Mouse (Mus musculus): ENCODE results near the gene Pigl. TPM values are rescaled to one million over a fixed set of nuclear protein-coding genes. Genes with fewer than 3 reads are reported as not detected.
"Not testable (repeated sequence)": the region's sequence is repeated elsewhere in the genome, so short reads cannot be mapped to it uniquely, and the experiment has no call there.

Pigl gene
- total RNA-seq (2014; fragmentation: Nextera tagmentation) (10.6 and 12.0 TPM in 2 replicates), total RNA-seq (2017) (2.0 and 3.2 TPM in 2 replicates)

- peak; percentile 51 for ATAC-seq (replicated peaks; ENCODE audit: low FRiP score, low TSS enrichment, poor library complexity, severe bottlenecking)
Observed at GRCm38 (mm10) chr11:62458276-62458724, at the start of gene Pigl, which contains the start of gene Ncor1. TSS of gene Pigl (plus strand) at chr11:62458460. TSS of gene Ncor1 (minus strand) at chr11:62458541.

GRCm38 (mm10) chr11:62408848-62409247, 49.4 kb upstream of the Pigl start:
- ATAC-seq (replicated peaks; ENCODE audit: low FRiP score, low TSS enrichment, poor library complexity, severe bottlenecking): no peak

DNA sequence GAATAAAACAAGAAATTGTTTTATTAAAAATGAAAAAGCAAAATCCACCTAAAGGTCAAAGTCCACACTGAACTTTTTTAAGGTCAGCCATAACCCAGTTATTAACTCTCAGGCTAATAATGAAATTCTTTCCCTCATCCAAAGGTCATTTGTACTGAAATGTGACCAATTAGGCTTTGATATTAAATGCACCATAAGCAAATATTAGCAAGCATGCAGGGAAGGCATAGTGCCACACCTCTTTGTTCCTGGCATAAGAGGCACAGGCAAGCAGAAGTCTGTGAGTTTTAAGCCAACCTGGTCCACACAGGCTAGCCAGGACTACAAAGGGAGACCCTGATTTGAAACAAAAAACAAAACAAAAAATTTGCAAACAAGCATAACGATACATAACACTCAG, 48.6 kb upstream of the Pigl start:
- ATAC-seq (replicated peaks; ENCODE audit: low FRiP score, low TSS enrichment, poor library complexity, severe bottlenecking): no peak

DNA sequence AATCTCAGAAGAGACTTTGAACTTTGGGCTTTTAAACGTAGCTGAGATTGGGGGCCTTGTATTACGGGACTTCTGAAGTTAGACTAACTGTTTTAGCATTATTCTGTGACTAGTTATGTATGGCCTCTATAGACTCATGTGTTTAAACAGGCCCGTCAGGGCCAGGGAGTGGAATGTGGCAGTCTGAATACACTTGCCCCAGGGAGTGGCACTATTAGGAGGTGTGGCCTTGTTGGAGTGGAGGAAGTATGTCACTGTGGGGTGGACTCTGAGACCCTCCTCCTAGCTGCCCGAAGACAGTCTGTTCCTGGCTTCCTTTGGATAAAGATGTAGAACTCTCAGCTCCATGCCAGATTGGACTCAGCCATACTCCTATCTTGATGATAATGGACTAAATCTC, 43.2 kb upstream of the Pigl start:
- ATAC-seq (replicated peaks; ENCODE audit: low FRiP score, low TSS enrichment, poor library complexity, severe bottlenecking): no peak

DNA sequence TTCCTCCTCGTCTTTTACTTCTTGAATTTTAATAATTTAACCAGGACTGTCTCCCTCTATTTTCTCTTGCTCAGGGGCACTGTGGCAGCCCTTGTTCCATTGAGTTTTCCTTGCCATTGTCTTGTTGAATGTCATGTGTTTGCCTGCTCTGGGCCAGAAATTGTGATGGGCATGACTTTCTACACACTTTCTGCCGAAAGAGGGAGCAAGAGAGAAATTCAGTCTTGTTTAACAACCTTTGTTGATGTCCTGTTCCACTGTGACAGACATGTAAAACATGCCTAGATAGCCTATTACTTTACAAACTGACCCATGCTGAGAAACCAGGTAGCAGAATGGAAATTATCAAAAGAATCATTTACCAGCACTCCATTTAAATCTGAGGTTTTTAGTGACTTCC, 33.7 kb upstream of the Pigl start:
- no peak for ATAC-seq (replicated peaks; ENCODE audit: low FRiP score, low TSS enrichment, poor library complexity, severe bottlenecking)

DNA sequence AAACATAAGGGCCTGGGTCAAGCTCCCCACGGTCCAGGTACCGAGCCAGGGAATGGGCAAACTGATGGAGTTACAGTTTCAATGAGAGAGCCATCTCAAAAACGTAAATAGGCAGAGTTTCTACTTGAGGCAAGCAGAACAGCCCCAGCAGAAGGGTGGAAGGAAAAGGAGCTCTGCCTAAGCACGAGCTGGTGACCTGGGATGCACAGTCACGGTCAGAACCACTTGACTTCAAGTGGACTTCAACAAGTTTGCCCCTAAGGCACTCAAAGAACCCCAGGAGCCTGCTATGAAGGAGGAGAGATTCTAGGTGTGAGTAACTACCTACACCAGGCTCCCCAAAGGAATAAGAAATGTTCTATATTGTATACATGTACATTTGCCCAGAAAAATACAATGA, 32.0 kb upstream of the Pigl start:
- ATAC-seq (replicated peaks; ENCODE audit: low FRiP score, low TSS enrichment, poor library complexity, severe bottlenecking): no peak

DNA sequence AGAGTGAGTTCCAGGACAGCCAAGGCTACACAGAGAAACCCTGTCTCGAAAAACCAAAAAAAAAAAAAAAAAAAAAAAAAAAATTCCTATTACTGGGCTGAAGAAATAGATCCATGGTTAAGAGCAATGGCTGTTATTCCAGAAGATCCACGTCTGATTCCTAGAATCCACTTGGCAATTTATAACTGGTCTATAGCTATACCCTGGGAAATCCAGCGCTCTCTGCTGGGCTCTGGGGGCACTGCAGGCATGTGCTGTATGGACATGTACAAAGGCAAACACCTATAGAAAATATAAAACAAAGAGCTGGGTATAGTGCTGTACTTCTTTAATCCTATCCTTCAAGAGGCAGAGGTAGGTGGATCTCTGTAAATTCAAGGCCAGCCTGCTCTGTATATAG, 31.2 kb upstream of the Pigl start:
- ATAC-seq (replicated peaks; ENCODE audit: low FRiP score, low TSS enrichment, poor library complexity, severe bottlenecking): 0 out of 2 replicates have a peak, but pooled peaks have one; percentile 52

GRCm38 (mm10) chr11:62432211-62432610, 26.0 kb upstream of the Pigl start:
- ATAC-seq (replicated peaks; ENCODE audit: low FRiP score, low TSS enrichment, poor library complexity, severe bottlenecking): no peak

- ATAC-seq (replicated peaks; ENCODE audit: low FRiP score, low TSS enrichment, poor library complexity, severe bottlenecking): no peak
Observed at GRCm38 (mm10) chr11:62440670-62441315, 17.5 kb upstream of the Pigl start.

GRCm38 (mm10) chr11:62445799-62446198, 12.5 kb upstream of the Pigl start:
- no peak for ATAC-seq (replicated peaks; ENCODE audit: low FRiP score, low TSS enrichment, poor library complexity, severe bottlenecking)

DNA sequence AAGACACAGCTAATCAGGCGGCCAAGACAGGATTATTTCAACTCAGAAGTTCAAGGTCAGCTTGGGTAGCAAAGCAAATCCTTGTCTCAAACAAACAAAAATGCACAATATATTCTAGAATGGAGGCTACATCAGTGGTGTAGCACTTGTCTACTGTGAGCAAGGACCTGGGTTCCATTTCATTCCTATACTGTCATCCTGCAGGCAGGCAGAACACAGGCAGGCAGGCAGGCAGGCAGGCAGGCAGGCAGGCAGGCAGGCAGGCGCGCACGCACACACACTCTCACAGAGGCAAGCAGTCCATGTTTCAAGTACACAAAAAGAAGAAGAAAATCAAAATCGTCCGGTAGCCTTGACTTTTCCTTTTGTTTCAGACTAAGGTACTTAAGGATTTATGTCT, 9.3 kb upstream of the Pigl start:
- no peak for ATAC-seq (replicated peaks; ENCODE audit: low FRiP score, low TSS enrichment, poor library complexity, severe bottlenecking)

- no peak for ATAC-seq (replicated peaks; ENCODE audit: low FRiP score, low TSS enrichment, poor library complexity, severe bottlenecking)
Observed at GRCm38 (mm10) chr11:62455193-62455592, 3.1 kb upstream of the Pigl start.

DNA sequence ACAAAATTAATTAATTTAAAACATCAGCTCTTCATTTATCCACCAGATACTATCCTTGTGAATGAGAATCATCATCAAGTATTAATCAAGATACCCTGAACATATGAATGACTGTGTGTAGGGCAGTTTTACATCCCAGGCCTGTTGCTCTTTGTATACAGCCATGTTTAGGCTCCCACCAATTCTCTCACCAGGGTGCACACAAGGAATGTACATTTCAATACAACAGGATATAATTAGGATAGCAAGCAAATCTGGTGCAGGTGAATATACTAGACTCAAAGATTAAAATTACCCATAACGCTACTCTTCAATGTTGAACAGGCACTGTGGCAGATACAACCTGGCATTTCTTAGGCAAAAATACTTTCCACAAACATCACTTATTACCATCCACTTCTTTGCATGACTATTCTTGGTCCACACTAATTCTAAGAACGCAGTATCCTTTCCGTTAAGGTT, 2.2 kb upstream of the Pigl start:
- no peak for ATAC-seq (replicated peaks; ENCODE audit: low FRiP score, low TSS enrichment, poor library complexity, severe bottlenecking)

GRCm38 (mm10) chr11:62456483-62457172, 1.6 kb upstream of the Pigl start:
- ATAC-seq (replicated peaks; ENCODE audit: low FRiP score, low TSS enrichment, poor library complexity, severe bottlenecking): peak; percentile 56

GRCm38 (mm10) chr11:62457241-62457890, 894 bp upstream of the Pigl start:
- peak; percentile 86 for ATAC-seq (replicated peaks; ENCODE audit: low FRiP score, low TSS enrichment, poor library complexity, severe bottlenecking)

- ATAC-seq (replicated peaks; ENCODE audit: low FRiP score, low TSS enrichment, poor library complexity, severe bottlenecking): no peak
Observed at GRCm38 (mm10) chr11:62457891-62458270, 379 bp upstream of the Pigl start.

DNA sequence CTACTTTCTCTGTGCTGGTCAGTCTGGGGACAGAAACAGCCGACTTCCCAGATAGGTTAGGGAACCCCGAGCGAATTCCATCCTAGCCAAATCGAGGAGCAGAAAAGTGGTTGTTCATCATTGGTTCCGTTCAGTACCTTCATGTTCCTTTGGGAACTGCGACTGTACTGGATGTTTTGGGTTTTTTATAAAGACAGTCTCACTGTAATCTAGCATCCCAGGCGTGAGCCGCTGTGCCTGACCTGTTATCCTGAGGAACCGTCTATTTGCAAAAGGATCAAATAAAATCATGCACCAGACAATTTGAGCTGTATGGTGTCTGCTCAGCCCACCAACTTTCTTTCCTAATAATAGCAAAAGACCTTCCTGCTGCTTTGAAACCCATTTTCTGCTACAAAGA, 520 bp downstream of the Pigl start:
- ATAC-seq (replicated peaks; ENCODE audit: low FRiP score, low TSS enrichment, poor library complexity, severe bottlenecking): peak; percentile 38; the same call in 1 of the 2 replicates

- not testable (repeated sequence) for ATAC-seq (replicated peaks; ENCODE audit: low FRiP score, low TSS enrichment, poor library complexity, severe bottlenecking)
Observed at GRCm38 (mm10) chr11:62462529-62462928, 4.3 kb downstream of the Pigl start.

GRCm38 (mm10) chr11:62463225-62463915, 5.1 kb downstream of the Pigl start:
- ATAC-seq (replicated peaks; ENCODE audit: low FRiP score, low TSS enrichment, poor library complexity, severe bottlenecking): no peak

- ATAC-seq (replicated peaks; ENCODE audit: low FRiP score, low TSS enrichment, poor library complexity, severe bottlenecking): peak; percentile 73
Observed at GRCm38 (mm10) chr11:62464696-62465095, 6.4 kb downstream of the Pigl start.
